Mouse (Mus musculus): Measurements from ENCODE around the gene Cdc5l. TPM values are rescaled to one million over a fixed set of nuclear protein-coding genes. Genes with fewer than 3 reads are reported as not detected.

Cdc5l gene
- total RNA-seq, 2 experiments from 2014 or later = 65.7 to 115 TPM

DNA sequence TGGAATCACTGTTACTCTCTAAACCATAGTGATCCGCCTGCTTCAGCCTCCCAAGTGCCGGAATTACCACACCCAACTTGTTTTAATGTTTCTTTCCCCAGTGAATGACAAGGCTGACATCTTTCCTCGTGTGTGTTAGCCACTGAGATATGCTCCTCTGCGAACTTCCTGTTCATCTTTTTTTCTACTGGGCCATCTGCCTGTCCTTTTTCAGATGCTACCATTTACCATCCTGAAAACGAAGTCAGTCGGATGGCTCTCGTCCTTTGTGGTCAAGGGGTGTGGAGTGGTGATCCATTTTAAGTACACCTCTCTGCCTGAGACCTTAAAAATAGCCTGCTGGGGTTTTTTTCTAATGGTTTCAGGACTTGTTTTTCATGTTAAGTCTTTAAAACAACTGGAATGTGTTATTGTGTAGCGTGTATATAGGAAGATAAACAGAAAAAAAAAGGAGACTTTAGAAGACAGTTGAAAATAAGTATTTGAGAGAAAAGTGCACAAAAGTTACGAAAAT lies 54.2 kb downstream of the Cdc5l start:
- ATAC-seq (replicated peaks; ENCODE audit: low FRiP score, low TSS enrichment, poor library complexity, severe bottlenecking) = no peak

DNA sequence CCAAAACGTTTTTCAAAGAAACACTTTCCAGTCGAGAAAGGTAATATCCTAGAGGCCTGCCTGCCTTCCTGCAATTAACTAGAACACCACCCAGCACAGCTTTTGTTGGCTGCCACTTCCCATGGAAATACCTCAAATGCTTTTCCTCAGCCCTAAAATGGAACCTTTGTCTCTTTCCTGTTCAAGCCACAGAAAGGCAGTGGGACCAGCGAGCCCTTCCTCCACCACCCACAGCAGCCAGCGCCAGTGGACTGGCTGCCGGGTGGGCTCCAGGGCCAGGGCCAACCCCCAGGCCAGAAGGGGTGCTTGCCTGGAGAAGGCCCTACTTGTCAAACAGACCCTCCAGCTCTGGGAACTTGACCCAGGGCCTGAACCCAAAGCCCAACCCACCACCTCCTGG lies 56.2 kb downstream of the Cdc5l start:
- no peak for ATAC-seq (replicated peaks; ENCODE audit: low FRiP score, low TSS enrichment, poor library complexity, severe bottlenecking)

DNA sequence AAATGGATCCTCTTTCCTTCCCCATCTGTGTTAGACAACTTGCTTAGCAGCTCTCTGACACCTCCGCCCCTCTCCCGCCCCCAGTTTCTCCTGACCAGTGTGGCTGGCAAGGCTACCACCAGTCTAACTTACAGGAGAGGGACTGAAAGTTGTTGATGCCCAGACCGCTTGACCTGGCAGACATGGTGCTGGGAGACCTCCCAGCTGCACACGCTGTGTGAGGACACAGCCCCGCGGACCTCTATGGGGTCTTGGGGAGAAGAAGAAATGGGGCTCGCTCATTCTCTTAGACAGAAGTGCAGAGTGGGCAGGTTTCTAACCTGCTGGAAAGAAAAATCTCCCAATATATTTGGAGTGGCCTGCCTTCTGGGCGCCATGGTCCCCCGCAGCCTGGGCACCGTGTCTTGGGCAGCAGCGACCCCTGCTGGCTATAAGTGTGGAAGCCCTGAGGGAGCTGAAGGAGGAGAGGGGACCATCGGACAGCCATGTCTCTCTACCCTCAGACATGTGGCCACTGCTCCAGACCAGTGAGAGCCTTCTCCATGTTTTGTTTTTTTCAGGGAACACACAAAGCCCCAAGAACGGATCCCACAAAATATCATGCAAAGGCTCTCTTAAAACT lies 59.4 kb downstream of the Cdc5l start:
- peak; percentile 85 for ATAC-seq (replicated peaks; ENCODE audit: low FRiP score, low TSS enrichment, poor library complexity, severe bottlenecking)

GRCm38 (mm10) chr17:45371042-45371441 lies 62.5 kb downstream of the Cdc5l start:
- no peak for ATAC-seq (replicated peaks; ENCODE audit: low FRiP score, low TSS enrichment, poor library complexity, severe bottlenecking)

DNA sequence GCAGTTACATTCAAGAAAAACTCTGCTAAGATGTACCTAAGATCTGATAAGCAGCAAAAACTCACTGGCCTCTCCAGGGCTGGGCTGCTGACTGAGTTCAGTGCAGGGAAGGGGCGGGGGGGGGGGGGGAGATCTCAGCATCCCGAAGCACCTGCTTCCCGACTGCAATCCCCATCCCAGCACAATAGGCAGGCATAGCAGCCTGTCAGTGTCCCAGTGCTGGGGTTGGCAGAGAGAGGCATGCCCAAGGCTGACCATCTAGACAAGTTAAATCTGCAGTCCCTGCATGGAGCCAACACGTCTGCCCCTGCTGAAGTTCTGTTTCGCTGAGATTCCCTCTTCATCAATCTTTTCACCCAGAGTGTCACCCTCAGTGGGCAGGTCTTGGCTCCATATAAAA lies 63.0 kb downstream of the Cdc5l start:
- no peak for ATAC-seq (replicated peaks; ENCODE audit: low FRiP score, low TSS enrichment, poor library complexity, severe bottlenecking)

DNA sequence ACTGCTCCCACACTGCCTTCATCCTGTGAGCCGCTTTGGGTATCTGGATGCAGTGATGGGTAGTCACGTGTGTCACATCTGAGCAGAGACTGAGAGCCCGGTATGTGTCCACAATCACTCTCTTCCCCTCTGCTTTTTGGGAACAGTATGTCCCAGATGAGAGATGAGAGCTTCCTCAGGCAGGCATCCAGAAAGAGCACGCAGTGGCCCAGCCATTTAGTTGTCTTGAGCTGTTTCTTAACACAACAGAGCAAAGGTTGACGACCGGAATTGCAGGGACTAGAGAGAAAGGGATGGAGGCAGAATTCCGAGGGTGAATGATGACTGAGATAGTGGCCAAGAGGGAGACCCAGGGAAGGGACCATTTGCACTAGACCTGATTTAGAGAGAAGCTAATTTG lies 68.7 kb downstream of the Cdc5l start:
- ATAC-seq (replicated peaks; ENCODE audit: low FRiP score, low TSS enrichment, poor library complexity, severe bottlenecking) = no peak

DNA sequence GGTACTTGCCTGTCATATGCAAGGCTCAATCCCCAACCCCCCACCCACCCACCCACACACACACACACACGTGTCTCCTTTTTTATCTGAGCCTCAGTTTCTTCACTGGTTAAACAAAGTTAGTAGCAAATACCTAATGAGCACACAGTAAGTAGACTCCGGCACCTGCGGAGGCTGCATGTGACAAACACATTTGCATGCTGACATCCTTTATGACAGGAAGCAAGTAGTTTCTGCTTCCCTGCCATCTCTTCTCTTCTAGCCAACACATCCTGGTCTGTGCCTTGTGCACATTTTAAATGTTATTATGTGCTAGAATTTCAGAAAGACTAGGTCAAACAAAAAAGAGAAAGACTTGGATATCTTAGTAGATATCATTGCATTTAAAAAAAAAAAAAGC lies 72.6 kb downstream of the Cdc5l start:
- ATAC-seq (replicated peaks; ENCODE audit: low FRiP score, low TSS enrichment, poor library complexity, severe bottlenecking) = no peak

GRCm38 (mm10) chr17:45359443-45359842 lies 74.1 kb downstream of the Cdc5l start:
- no peak for ATAC-seq (replicated peaks; ENCODE audit: low FRiP score, low TSS enrichment, poor library complexity, severe bottlenecking)

GRCm38 (mm10) chr17:45356431-45356830 lies 77.1 kb downstream of the Cdc5l start:
- no peak for ATAC-seq (replicated peaks; ENCODE audit: low FRiP score, low TSS enrichment, poor library complexity, severe bottlenecking)

GRCm38 (mm10) chr17:45347951-45348350 lies 85.6 kb downstream of the Cdc5l start:
- no peak for ATAC-seq (replicated peaks; ENCODE audit: low FRiP score, low TSS enrichment, poor library complexity, severe bottlenecking)

Other genes with a start within 250 kb of the Cdc5l start
- gene Spats1, start 41.7 kb upstream of the Cdc5l start, total RNA-seq (2014; fragmentation: Nextera tagmentation) = not detected in 2 replicates
- not detected in 2 replicates for gene Spats1, start 41.7 kb upstream of the Cdc5l start, total RNA-seq (2017)
- 17.5 and 20.6 TPM in 2 replicates for gene Aars2, start 73.1 kb upstream of the Cdc5l start, total RNA-seq (2014; fragmentation: Nextera tagmentation)
- gene Aars2, start 73.1 kb upstream of the Cdc5l start, total RNA-seq (2017) = 9.8 and 13.4 TPM in 2 replicates
- gene Tcte1, start 89.7 kb upstream of the Cdc5l start, total RNA-seq (2014; fragmentation: Nextera tagmentation) = not detected in 2 replicates
- not detected in 2 replicates for gene Tcte1, start 89.7 kb upstream of the Cdc5l start, total RNA-seq (2017)
- not detected in 2 replicates for gene Tmem151b, start 115.9 kb upstream of the Cdc5l start, total RNA-seq (2014; fragmentation: Nextera tagmentation)
- gene Tmem151b, start 115.9 kb upstream of the Cdc5l start, total RNA-seq (2017) = not detected in 2 replicates
- 4.2 and 6.0 TPM in 2 replicates for gene Nfkbie, start 122.0 kb upstream of the Cdc5l start, total RNA-seq (2014; fragmentation: Nextera tagmentation)
- 3.2 and 3.9 TPM in 2 replicates for gene Nfkbie, start 122.0 kb upstream of the Cdc5l start, total RNA-seq (2017)
- gene Slc35b2, start 130.1 kb upstream of the Cdc5l start, total RNA-seq (2014; fragmentation: Nextera tagmentation) = 46.9 and 74.5 TPM in 2 replicates
- gene Slc35b2, start 130.1 kb upstream of the Cdc5l start, total RNA-seq (2017) = 27.7 and 60.3 TPM in 2 replicates
- 1,847 and 1,911 TPM in 2 replicates for gene Hsp90ab1, start 139.5 kb upstream of the Cdc5l start, total RNA-seq (2014; fragmentation: Nextera tagmentation)
- 2,660 and 3,319 TPM in 2 replicates for gene Hsp90ab1, start 139.5 kb upstream of the Cdc5l start, total RNA-seq (2017)
- 166 and 176 TPM in 2 replicates for gene Slc29a1, start 165.9 kb upstream of the Cdc5l start, total RNA-seq (2014; fragmentation: Nextera tagmentation)
- 89.2 and 171 TPM in 2 replicates for gene Slc29a1, start 165.9 kb upstream of the Cdc5l start, total RNA-seq (2017)
- gene Mymx, start 168.4 kb upstream of the Cdc5l start, total RNA-seq (2014; fragmentation: Nextera tagmentation) = not detected in 2 replicates
- gene Mymx, start 168.4 kb upstream of the Cdc5l start, total RNA-seq (2017) = not detected in 2 replicates
- gene Capn11, start 225.6 kb upstream of the Cdc5l start, total RNA-seq (2014; fragmentation: Nextera tagmentation) = 0.98 TPM in 1 of 2 replicates, not detected in the other
- 0.15 TPM in 1 of 2 replicates, not detected in the other for gene Capn11, start 225.6 kb upstream of the Cdc5l start, total RNA-seq (2017)

All from megakaryocyte-erythroid progenitor cell, adult 5-6 weeks (primary cell).